Mouse (Mus musculus): ENCODE results near the gene Ncs1.

GRCm38 (mm10) chr2:31269847-31270246 lies 24.2 kb downstream of the Ncs1 start:
- TF ChIP-seq CTCF (IDR thresholded peaks at IDR 0.05; ENCODE audit: control insufficient read depth, insufficient read depth, insufficient read length) (no peak), MYOD1 (IDR thresholded peaks at IDR 0.05; ENCODE audit: control insufficient read depth, insufficient read length, low read depth) (no peak)

Measured in C2C12 (cell line).